Mouse (Mus musculus) ovary, adult 10 weeks (tissue): ENCODE results near the gene Hlx. TPM values are rescaled to one million over a fixed set of nuclear protein-coding genes. Genes with fewer than 3 reads are reported as not detected.

Experiments
- polyA plus RNA-seq: library from polyadenylated mRNA; stranded (reverse); fragments of 350-450 nt; fragmentation: Illumina TruSeq; extraction: RNeasy Lipid Tissue Mini Kit (QIAGEN cat#74804); gene quantifications from one replicate; pipeline ENCODE4 v1.2.3, GENCODE M21; 2014

Gene Hlx
- not detected for polyA plus RNA-seq

GRCm38 (mm10) chr1:184732556-184733049, at the start of gene Hlx:
Gene Hlx (minus strand): TSS chr1:184732619.

Other genes with a start within 250 kb of the Hlx start
- gene Marc1, start 78.7 kb upstream of the Hlx start, polyA plus RNA-seq, result 0.40 TPM
- 104 TPM for gene Marc2, start 113.8 kb upstream of the Hlx start, polyA plus RNA-seq
- gene C130074G19Rik, start 150.6 kb upstream of the Hlx start, polyA plus RNA-seq, result 75.1 TPM